Mouse (Mus musculus): ENCODE data around the gene Tppp2. TPM values are rescaled to one million over a fixed set of nuclear protein-coding genes. Genes with fewer than 3 reads are reported as not detected.
A peak's percentile ranks its signal among the peaks of the same experiment; 100 is the strongest.

Gene Tppp2
- not detected in 2 replicates for polyA plus RNA-seq (2012; rRNA removed)

GRCm38 (mm10) chr14:51918125-51918524 lies at the start of gene Tppp2:
TSS of gene Tppp2 (plus strand) at chr14:51918425.
- Histone ChIP-seq H3K27me3 (ENCODE audit: control insufficient read depth, insufficient read depth, low read length) (peaks cover 5% of the 10 kb centered on the region), H3K27ac (ENCODE audit: insufficient read depth, low read length) (no peak within 1 kb of the TSS), H3K4me1 (ENCODE audit: control insufficient read depth, insufficient read depth, insufficient read length) (peaks cover 2% of the 10 kb centered on the region; the same call in 1 of the 2 replicates), H3K36me3 (ENCODE audit: control insufficient read depth, insufficient read depth, low read length) (no peaks in the 10 kb centered on the region), H3K4me3 (ENCODE audit: extremely low read depth, insufficient read depth, insufficient read length) (no peak within 1 kb of the TSS)
- WGBS = 95% methylated on average over 4 of the region's 4 CpGs
- TF ChIP-seq POLR2A (IDR thresholded peaks at IDR 0.05; ENCODE audit: low read depth, low read length) (no peak), CTCF (IDR thresholded peaks at IDR 0.05; ENCODE audit: extremely low read depth, insufficient read depth, insufficient read length, insufficient replicate concordance) (no peak)
- no peak for DNase-seq (ENCODE audit: low read depth in 1 of 2, low spot score in 2 of 2)

- WGBS = 69% methylated on average over 2 of the region's 2 CpGs
- Histone ChIP-seq H3K4me3 (ENCODE audit: extremely low read depth, insufficient read depth, insufficient read length) (no peak overlapping the region), H3K27ac (ENCODE audit: insufficient read depth, low read length) (no peak overlapping the region), H3K27me3 (ENCODE audit: control insufficient read depth, insufficient read depth, low read length) (no peaks in the 10 kb centered on the region), H3K4me1 (ENCODE audit: control insufficient read depth, insufficient read depth, insufficient read length) (no peaks in the 10 kb centered on the region), H3K36me3 (ENCODE audit: control insufficient read depth, insufficient read depth, low read length) (no peaks in the 10 kb centered on the region)
- no peak for TF ChIP-seq CTCF (IDR thresholded peaks at IDR 0.05; ENCODE audit: extremely low read depth, insufficient read depth, insufficient read length, insufficient replicate concordance)
- TF ChIP-seq POLR2A (IDR thresholded peaks at IDR 0.05; ENCODE audit: low read depth, low read length) = no peak
- DNase-seq (ENCODE audit: low read depth in 1 of 2, low spot score in 2 of 2) = no peak
Observed at GRCm38 (mm10) chr14:51870756-51871155, 47.5 kb upstream of the Tppp2 start.

- H3K36me3 ChIP-seq (ENCODE audit: control insufficient read depth, insufficient read depth, low read length) = no peaks in the 10 kb centered on the region
- no peak for TF ChIP-seq POLR2A (IDR thresholded peaks at IDR 0.05; ENCODE audit: low read depth, low read length)
- no peak for TF ChIP-seq CTCF (IDR thresholded peaks at IDR 0.05; ENCODE audit: extremely low read depth, insufficient read depth, insufficient read length, insufficient replicate concordance)
- 79% methylated on average over 9 of the region's 9 CpGs for whole genome bisulfite sequencing
- no peak for DNase-seq (ENCODE audit: low read depth in 1 of 2, low spot score in 2 of 2)
- no peaks in the 10 kb centered on the region for H3K4me1 ChIP-seq (ENCODE audit: control insufficient read depth, insufficient read depth, insufficient read length)
- no peak overlapping the region for H3K4me3 ChIP-seq (ENCODE audit: extremely low read depth, insufficient read depth, insufficient read length)
- no peak overlapping the region for H3K27ac ChIP-seq (ENCODE audit: insufficient read depth, low read length)
- no peaks in the 10 kb centered on the region for H3K27me3 ChIP-seq (ENCODE audit: control insufficient read depth, insufficient read depth, low read length)
Observed at GRCm38 (mm10) chr14:51871741-51872140, 46.5 kb upstream of the Tppp2 start.

- H3K4me1 ChIP-seq (ENCODE audit: control insufficient read depth, insufficient read depth, insufficient read length) = no peaks in the 10 kb centered on the region
- no peaks in the 10 kb centered on the region for H3K27me3 ChIP-seq (ENCODE audit: control insufficient read depth, insufficient read depth, low read length)
- no peak overlapping the region for H3K4me3 ChIP-seq (ENCODE audit: extremely low read depth, insufficient read depth, insufficient read length)
- H3K27ac ChIP-seq (ENCODE audit: insufficient read depth, low read length) = no peak overlapping the region
- no peaks in the 10 kb centered on the region for H3K36me3 ChIP-seq (ENCODE audit: control insufficient read depth, insufficient read depth, low read length)
- TF ChIP-seq POLR2A (IDR thresholded peaks at IDR 0.05; ENCODE audit: low read depth, low read length) (no peak), CTCF (IDR thresholded peaks at IDR 0.05; ENCODE audit: extremely low read depth, insufficient read depth, insufficient read length, insufficient replicate concordance) (no peak)
- WGBS = 75% methylated on average over 3 of the region's 3 CpGs
- DNase-seq (ENCODE audit: low read depth in 1 of 2, low spot score in 2 of 2) = no peak
Observed at GRCm38 (mm10) chr14:51877517-51877916, 40.7 kb upstream of the Tppp2 start.

- DNase-seq (ENCODE audit: low read depth in 1 of 2, low spot score in 2 of 2) = peak; percentile 83 to 88
- no peaks in the 10 kb centered on the region for H3K4me1 ChIP-seq (ENCODE audit: control insufficient read depth, insufficient read depth, insufficient read length)
- H3K27me3 ChIP-seq (ENCODE audit: control insufficient read depth, insufficient read depth, low read length) = no peaks in the 10 kb centered on the region
- peaks cover 11% of the 10 kb centered on the region for H3K36me3 ChIP-seq (ENCODE audit: control insufficient read depth, insufficient read depth, low read length)
- WGBS = 2% methylated on average over 4 of the region's 4 CpGs
- peak overlapping the region; percentile 24 for H3K4me3 ChIP-seq (ENCODE audit: extremely low read depth, insufficient read depth, insufficient read length)
- TF ChIP-seq CTCF (IDR thresholded peaks at IDR 0.05; ENCODE audit: extremely low read depth, insufficient read depth, insufficient read length, insufficient replicate concordance) (no peak), POLR2A (IDR thresholded peaks at IDR 0.05; ENCODE audit: low read depth, low read length) (no peak)
- H3K27ac ChIP-seq (ENCODE audit: insufficient read depth, low read length) = no peak overlapping the region
Observed at GRCm38 (mm10) chr14:51883527-51884030, 34.6 kb upstream of the Tppp2 start.

- Histone ChIP-seq H3K27me3 (ENCODE audit: control insufficient read depth, insufficient read depth, low read length) (no peaks in the 10 kb centered on the region), H3K4me3 (ENCODE audit: extremely low read depth, insufficient read depth, insufficient read length) (peak overlapping the region; percentile 80), H3K4me1 (ENCODE audit: control insufficient read depth, insufficient read depth, insufficient read length) (no peaks in the 10 kb centered on the region), H3K36me3 (ENCODE audit: control insufficient read depth, insufficient read depth, low read length) (peaks cover 14% of the 10 kb centered on the region), H3K27ac (ENCODE audit: insufficient read depth, low read length) (no peak overlapping the region)
- TF ChIP-seq POLR2A (IDR thresholded peaks at IDR 0.05; ENCODE audit: low read depth, low read length) (no peak), CTCF (IDR thresholded peaks at IDR 0.05; ENCODE audit: extremely low read depth, insufficient read depth, insufficient read length, insufficient replicate concordance) (no peak)
- WGBS = 1% methylated on average over 14 of the region's 14 CpGs
- peak in 1 of 2 experiments; percentile 14 for DNase-seq (ENCODE audit: low read depth in 1 of 2, low spot score in 2 of 2)
Observed at GRCm38 (mm10) chr14:51884031-51884544, 34.1 kb upstream of the Tppp2 start.

- under 1% methylated on average over 43 of the region's 43 CpGs for WGBS
- peak; percentile 94 to 96 for DNase-seq (ENCODE audit: low read depth in 1 of 2, low spot score in 2 of 2)
- TF ChIP-seq POLR2A (IDR thresholded peaks at IDR 0.05; ENCODE audit: low read depth, low read length) = peak; percentile 21; the same call in 1 of the 2 replicates
- no peak for TF ChIP-seq CTCF (IDR thresholded peaks at IDR 0.05; ENCODE audit: extremely low read depth, insufficient read depth, insufficient read length, insufficient replicate concordance)
- peaks cover 20% of the 10 kb centered on the region for H3K36me3 ChIP-seq (ENCODE audit: control insufficient read depth, insufficient read depth, low read length)
- H3K27ac ChIP-seq (ENCODE audit: insufficient read depth, low read length) = peak within 1 kb of the TSS; percentile 39
- H3K4me1 ChIP-seq (ENCODE audit: control insufficient read depth, insufficient read depth, insufficient read length) = no peaks in the 10 kb centered on the region
- H3K27me3 ChIP-seq (ENCODE audit: control insufficient read depth, insufficient read depth, low read length) = no peaks in the 10 kb centered on the region
- peak within 1 kb of the TSS; percentile 80 for H3K4me3 ChIP-seq (ENCODE audit: extremely low read depth, insufficient read depth, insufficient read length)
Observed at GRCm38 (mm10) chr14:51884598-51885331, 33.5 kb upstream of the Tppp2 start, which contains the start of gene Mettl17. TSS of gene Mettl17 (plus strand) at chr14:51884842.

Data from spleen, adult 2 months (tissue).